Mouse (Mus musculus) kidney, postnatal 0 days (tissue): ENCODE measurements around the gene Olfr1256. TPM values are rescaled to one million over a fixed set of nuclear protein-coding genes. Genes with fewer than 3 reads are reported as not detected.

ENCODE experiments used
- ATAC-seq: fragments of 200-750 bp; cut with Nextera tagmentation; replicated peaks from 2 replicates; pipeline ENCODE4 v1.8.0; 2017; ENCODE audit warnings: low read depth, moderate number of reproducible peaks, moderate TSS enrichment, moderate library complexity; ENCODE audit not compliant: low FRiP score
- DNase-seq: peaks from one replicate; pipeline ENCODE4 v3.0.0-alpha.2; 2016; ENCODE audit warnings: low spot score
- H3K27ac ChIP-seq: fragments of 300-500 bp; sonication (generic); 2 replicates; pipeline ENCODE4 v1.5.1; 2014; ENCODE audit warnings: mild to moderate bottlenecking
- H3K27me3 ChIP-seq: fragments of 300-500 bp; sonication (generic); 2 replicates; pipeline ENCODE4 v1.6.1; 2014; ENCODE audit warnings: low read length, mixed read lengths; ENCODE audit not compliant: insufficient read depth
- H3K36me3 ChIP-seq: fragments of 300-500 bp; sonication (generic); 2 replicates; pipeline ENCODE4 v1.6.1; 2014; ENCODE audit warnings: low read length, mixed read lengths; ENCODE audit not compliant: insufficient read depth
- H3K4me1 ChIP-seq: fragments of 300-500 bp; sonication (generic); replicated peaks from 2 replicates; pipeline ENCODE4 v1.6.1; 2014; ENCODE audit warnings: antibody characterized with exemption, low read length, mixed read lengths; ENCODE audit not compliant: insufficient read depth
- H3K4me2 ChIP-seq: fragments of 300-500 bp; sonication (generic); 2 replicates; pipeline ENCODE4 v1.6.1; 2014; ENCODE audit warnings: mild to moderate bottlenecking, low read length, moderate library complexity, mixed read lengths
- H3K4me3 ChIP-seq: fragments of 300-500 bp; sonication (generic); replicated peaks from 2 replicates; pipeline ENCODE4 v1.5.1; 2014; ENCODE audit warnings: low read depth, low read length
- H3K9ac ChIP-seq: fragments of 300-500 bp; sonication (generic); 2 replicates; pipeline ENCODE4 v1.6.1; 2014; ENCODE audit warnings: low read depth, low read length
- H3K9me3 ChIP-seq: fragments of 300-500 bp; sonication (generic); replicated peaks from 2 replicates; pipeline ENCODE4 v1.6.1; 2016; ENCODE audit warnings: low read length, inconsistent platforms, mixed read lengths
- CTCF ChIP-seq: IDR thresholded peaks from 2 replicates; pipeline ENCODE4 v1.5.1; 2016; ENCODE audit warnings: antibody characterized with exemption, low read depth, mild to moderate bottlenecking, moderate library complexity
- WGBS: fragments of 180-500 bp; shearing (Covaris S2); extraction: QIAGEN DNeasy Blood & Tissue Kit; methylation state at CpG from one replicate; pipeline ENCODE4 v1.1.7; 2014; 5-methylcytosine and 5-hydroxymethylcytosine counted together
- polyA plus RNA-seq: library from polyadenylated mRNA; unstranded; fragments of >200 nt; fragmentation: Nextera tagmentation; extraction: Ambion mirVana; gene quantifications from 2 replicates; pipeline ENCODE4 v1.2.1, GENCODE M21; 2015

Gene Olfr1256
- polyA plus RNA-seq = not detected in 2 replicates

- no peak within 1 kb of the TSS for H3K4me2 ChIP-seq
- no peak for ATAC-seq
- 45% methylated on average over 2 of the region's 2 CpGs for WGBS
These were observed at the start of gene Olfr1256 for GRCm38 (mm10) chr2:89841455-89841854. TSS of gene Olfr1256 (minus strand) at chr2:89841555.

GRCm38 (mm10) chr2:89878137-89878536 lies 36.8 kb upstream of the Olfr1256 start, which contains the start of gene Olfr1257:
TSS of gene Olfr1257 (plus strand) at chr2:89878437.
- WGBS = 92% methylated on average over 1 of the region's 1 CpGs
- no peaks in the 10 kb centered on the region for H3K27me3 ChIP-seq
- H3K4me3 ChIP-seq = no peak within 1 kb of the TSS
- no peaks in the 10 kb centered on the region for H3K9me3 ChIP-seq
- no peaks in the 10 kb centered on the region for H3K36me3 ChIP-seq
- H3K27ac ChIP-seq = no peak within 1 kb of the TSS
- H3K9ac ChIP-seq = no peak within 1 kb of the TSS
- no peak within 1 kb of the TSS for H3K4me2 ChIP-seq
- DNase-seq = no peak
- H3K4me1 ChIP-seq = no peaks in the 10 kb centered on the region
- no peak for ATAC-seq
- TF ChIP-seq CTCF = no peak

More at GRCm38 (mm10) chr2:89841455-89841854, at the start of gene Olfr1256:
- H3K36me3 ChIP-seq = no peaks in the 10 kb centered on the region
- no peaks in the 10 kb centered on the region for H3K27me3 ChIP-seq
- no peak within 1 kb of the TSS for H3K27ac ChIP-seq
- H3K4me3 ChIP-seq = no peak within 1 kb of the TSS
- DNase-seq = no peak
- H3K9me3 ChIP-seq = no peaks in the 10 kb centered on the region
- H3K4me1 ChIP-seq = no peaks in the 10 kb centered on the region
- H3K9ac ChIP-seq = no peak within 1 kb of the TSS
- TF ChIP-seq CTCF = no peak

GRCm38 (mm10) chr2:89849230-89849629 lies 7.9 kb upstream of the Olfr1256 start:
- Histone ChIP-seq H3K9ac (no peak overlapping the region), H3K27ac (no peak overlapping the region), H3K4me1 (no peaks in the 10 kb centered on the region), H3K4me2 (no peak overlapping the region), H3K9me3 (no peaks in the 10 kb centered on the region), H3K4me3 (no peak overlapping the region), H3K36me3 (no peaks in the 10 kb centered on the region), H3K27me3 (no peaks in the 10 kb centered on the region)
- TF ChIP-seq CTCF = no peak
- DNase-seq (no peak), ATAC-seq (no peak)
- WGBS = 81% methylated on average over 1 of the region's 1 CpGs

GRCm38 (mm10) chr2:89848105-89848504 lies 6.8 kb upstream of the Olfr1256 start, which contains the start of gene Olfr48:
TSS of gene Olfr48 (minus strand) at chr2:89848205.
- no peak within 1 kb of the TSS for H3K27ac ChIP-seq
- DNase-seq (no peak), ATAC-seq (no peak)
- no peak within 1 kb of the TSS for H3K4me2 ChIP-seq
- H3K27me3 ChIP-seq = no peaks in the 10 kb centered on the region
- WGBS = 83% methylated on average over 5 of the region's 5 CpGs
- H3K4me1 ChIP-seq = no peaks in the 10 kb centered on the region
- no peak within 1 kb of the TSS for H3K9ac ChIP-seq
- no peaks in the 10 kb centered on the region for H3K36me3 ChIP-seq
- no peak for TF ChIP-seq CTCF
- H3K9me3 ChIP-seq = no peaks in the 10 kb centered on the region
- no peak within 1 kb of the TSS for H3K4me3 ChIP-seq

- TF ChIP-seq CTCF = no peak
These were observed 21.1 kb downstream of the Olfr1256 start for GRCm38 (mm10) chr2:89820216-89820615.

GRCm38 (mm10) chr2:89811751-89812150 lies 29.6 kb downstream of the Olfr1256 start, which contains the start of gene Olfr1255:
TSS of gene Olfr1255 (plus strand) at chr2:89812051.
- TF ChIP-seq CTCF = no peak

More at GRCm38 (mm10) chr2:89820216-89820615, 21.1 kb downstream of the Olfr1256 start:
- H3K27ac ChIP-seq = no peak overlapping the region
- H3K27me3 ChIP-seq = no peaks in the 10 kb centered on the region
- no peaks in the 10 kb centered on the region for H3K4me1 ChIP-seq
- no peak overlapping the region for H3K9ac ChIP-seq
- H3K9me3 ChIP-seq = no peaks in the 10 kb centered on the region
- no peak for DNase-seq
- no peaks in the 10 kb centered on the region for H3K36me3 ChIP-seq
- H3K4me2 ChIP-seq = no peak overlapping the region
- WGBS = 80% methylated on average over 1 of the region's 1 CpGs
- ATAC-seq = no peak
- no peak overlapping the region for H3K4me3 ChIP-seq

GRCm38 (mm10) chr2:89810751-89811150 lies 30.6 kb downstream of the Olfr1256 start:
- Histone ChIP-seq H3K4me1 (no peaks in the 10 kb centered on the region), H3K4me3 (no peak overlapping the region), H3K27ac (no peak overlapping the region), H3K9me3 (no peaks in the 10 kb centered on the region), H3K9ac (no peak overlapping the region), H3K4me2 (no peak overlapping the region), H3K36me3 (no peaks in the 10 kb centered on the region), H3K27me3 (no peaks in the 10 kb centered on the region)
- DNase-seq (no peak), ATAC-seq (no peak)
- no peak for TF ChIP-seq CTCF
- WGBS = 86% methylated on average over 2 of the region's 2 CpGs

More at GRCm38 (mm10) chr2:89811751-89812150, 29.6 kb downstream of the Olfr1256 start, which contains the start of gene Olfr1255:
- DNase-seq (no peak), ATAC-seq (no peak)
- H3K27me3 ChIP-seq = no peaks in the 10 kb centered on the region
- no peak within 1 kb of the TSS for H3K4me3 ChIP-seq
- no peaks in the 10 kb centered on the region for H3K36me3 ChIP-seq
- H3K9ac ChIP-seq = no peak within 1 kb of the TSS
- no peaks in the 10 kb centered on the region for H3K9me3 ChIP-seq
- no peak within 1 kb of the TSS for H3K4me2 ChIP-seq
- 80% methylated on average over 3 of the region's 3 CpGs for WGBS
- H3K4me1 ChIP-seq = no peaks in the 10 kb centered on the region
- H3K27ac ChIP-seq = no peak within 1 kb of the TSS
